Mouse (Mus musculus) lung, postnatal 0 days (tissue): ENCODE measurements around the gene 1700001C19Rik. TPM values are rescaled to one million over a fixed set of nuclear protein-coding genes. Genes with fewer than 3 reads are reported as not detected.

Experiments
- ATAC-seq: fragments of 200-750 bp; cut with Nextera tagmentation; 2 replicates; pipeline ENCODE4 v1.8.0; 2017; ENCODE audit warnings: moderate library complexity
- DNase-seq: peaks from one replicate; pipeline ENCODE4 v3.0.0-alpha.2; 2016; ENCODE audit warnings: low spot score
- H3K27ac ChIP-seq: fragments of 300-500 bp; sonication (generic); 2 replicates; pipeline ENCODE4 v1.5.1; 2014; ENCODE audit warnings: antibody characterized with exemption, mild to moderate bottlenecking, low read length, mixed read lengths
- H3K27me3 ChIP-seq: fragments of 300-500 bp; sonication (generic); replicated peaks from 2 replicates; pipeline ENCODE4 v1.6.1; 2014; ENCODE audit warnings: low read length, mixed read lengths; ENCODE audit not compliant: insufficient read depth
- H3K36me3 ChIP-seq: fragments of 300-500 bp; sonication (generic); 2 replicates; pipeline ENCODE4 v1.6.1; 2014; ENCODE audit warnings: low read length, mixed read lengths; ENCODE audit not compliant: insufficient read depth
- H3K4me1 ChIP-seq: fragments of 300-500 bp; sonication (generic); 2 replicates; pipeline ENCODE4 v1.6.1; 2014; ENCODE audit warnings: antibody characterized with exemption, low read depth, low read length, mixed read lengths; ENCODE audit not compliant: insufficient read depth
- H3K4me2 ChIP-seq: fragments of 300-500 bp; sonication (generic); replicated peaks from 2 replicates; pipeline ENCODE4 v1.6.1; 2014; ENCODE audit warnings: low read depth, mild to moderate bottlenecking, low read length, moderate library complexity, mixed read lengths
- H3K4me3 ChIP-seq: fragments of 300-500 bp; sonication (generic); 2 replicates; pipeline ENCODE4 v1.5.1; 2014; ENCODE audit warnings: low read depth, low read length
- H3K9ac ChIP-seq: fragments of 300-500 bp; sonication (generic); replicated peaks from 2 replicates; pipeline ENCODE4 v1.6.1; 2014; ENCODE audit warnings: low read depth, mild to moderate bottlenecking
- H3K9me3 ChIP-seq: fragments of 300-500 bp; sonication (generic); 2 replicates; pipeline ENCODE4 v1.6.1; 2016; ENCODE audit warnings: low read length, mixed read lengths
- CTCF ChIP-seq: IDR thresholded peaks from 2 replicates; pipeline ENCODE4 v1.5.1; 2016; ENCODE audit warnings: antibody characterized with exemption, mild to moderate bottlenecking
- EP300 ChIP-seq: IDR thresholded peaks from 2 replicates; pipeline ENCODE4 v1.6.1; 2016; ENCODE audit warnings: antibody characterized with exemption, mild to moderate bottlenecking, control low read depth
- WGBS: fragments of 180-500 bp; shearing (Covaris S2); extraction: QIAGEN DNeasy Blood & Tissue Kit; methylation state at CpG from one replicate; pipeline ENCODE4 v1.1.7; 2014; 5-methylcytosine and 5-hydroxymethylcytosine counted together
- polyA plus RNA-seq: library from polyadenylated mRNA; unstranded; fragments of >200 nt; fragmentation: Nextera tagmentation; extraction: Ambion mirVana; gene quantifications from 2 replicates; pipeline ENCODE4 v1.2.1, GENCODE M21; 2015

Gene 1700001C19Rik
- polyA plus RNA-seq, 1 experiment from 2014 or later = 0.44 TPM

DNA sequence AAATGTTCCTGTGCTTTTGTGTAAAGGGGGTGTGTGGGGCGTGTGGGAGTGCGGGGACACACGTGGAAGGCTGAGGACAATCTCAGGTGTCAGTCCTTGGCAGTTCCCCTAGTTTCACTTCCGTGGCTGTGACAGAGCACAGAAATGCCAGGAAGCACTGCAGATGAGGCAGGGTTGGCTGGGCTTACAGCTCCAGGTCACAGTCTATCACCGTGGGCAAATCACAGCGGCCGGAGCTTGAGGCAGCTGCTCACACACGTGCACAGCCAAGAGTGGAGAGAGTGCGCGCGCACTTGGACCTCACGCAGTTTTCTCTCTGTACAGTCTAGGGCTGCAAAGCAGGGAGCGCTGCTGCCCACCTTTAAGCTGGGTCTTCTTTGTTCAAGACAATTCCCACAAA lies 21.1 kb upstream of the 1700001C19Rik start:
- Histone ChIP-seq H3K9me3 (no peaks in the 10 kb centered on the region), H3K27ac (no peak overlapping the region), H3K36me3 (no peaks in the 10 kb centered on the region), H3K27me3 (no peaks in the 10 kb centered on the region), H3K4me3 (no peak overlapping the region), H3K4me1 (peaks cover 6% of the 10 kb centered on the region; the same call in 1 of the 2 replicates), H3K9ac (no peak overlapping the region), H3K4me2 (no peak overlapping the region)
- 67% methylated on average over 13 of the region's 13 CpGs for WGBS
- DNase-seq (no peak), ATAC-seq (no peak)
- TF ChIP-seq CTCF = no peak
- no peak for TF ChIP-seq EP300

DNA sequence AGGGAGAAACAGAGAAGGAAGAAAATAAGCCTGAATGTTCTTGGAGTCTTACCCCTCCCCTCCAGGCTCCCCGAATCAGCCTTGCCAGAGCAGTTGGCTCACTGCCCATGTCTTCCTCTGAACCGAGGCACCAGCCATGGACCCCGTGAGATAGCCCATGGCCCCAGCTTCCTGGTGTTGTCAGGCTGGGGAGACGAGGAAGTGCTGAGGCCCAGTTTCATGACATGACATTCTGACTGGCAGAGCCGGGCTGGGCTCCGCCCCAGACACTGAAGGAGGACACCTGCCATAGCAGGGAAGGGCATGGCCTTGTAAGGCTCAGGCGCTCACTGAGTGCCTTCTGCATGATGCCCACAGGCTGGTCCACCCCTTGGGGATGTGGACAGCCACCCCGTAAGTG lies 17.5 kb upstream of the 1700001C19Rik start:
- Histone ChIP-seq H3K4me2 (no peak overlapping the region), H3K36me3 (no peaks in the 10 kb centered on the region), H3K9me3 (no peaks in the 10 kb centered on the region), H3K9ac (no peak overlapping the region), H3K4me1 (peaks cover 10% of the 10 kb centered on the region; the same call in 1 of the 2 replicates), H3K4me3 (no peak overlapping the region), H3K27ac (no peak overlapping the region), H3K27me3 (no peaks in the 10 kb centered on the region)
- DNase-seq = peak; percentile 40
- no peak for ATAC-seq
- 30% methylated on average over 8 of the region's 8 CpGs for WGBS
- TF ChIP-seq EP300 = no peak
- no peak for TF ChIP-seq CTCF

DNA sequence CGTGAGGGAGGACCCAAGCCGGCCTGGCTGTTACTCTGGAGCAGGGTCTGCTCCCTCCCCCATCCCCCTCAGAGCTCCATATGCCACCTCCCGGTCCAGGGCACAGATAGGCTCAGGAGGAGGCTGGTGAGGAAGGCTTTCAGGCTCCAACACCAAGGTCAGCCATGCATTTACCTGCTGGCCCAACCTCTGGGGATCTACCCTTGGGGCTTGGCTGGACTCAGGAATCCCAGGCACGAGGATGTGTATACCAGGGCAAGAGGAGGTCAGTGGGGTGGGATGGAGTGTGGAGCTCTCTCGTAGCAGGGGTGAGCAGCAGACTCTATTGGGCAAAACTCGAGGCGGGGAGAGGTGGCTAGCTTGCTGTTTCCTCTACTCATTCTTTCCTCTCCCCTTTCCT lies 15.7 kb upstream of the 1700001C19Rik start:
- no peak for TF ChIP-seq EP300
- no peak for TF ChIP-seq CTCF
- Histone ChIP-seq H3K9me3 (no peaks in the 10 kb centered on the region), H3K36me3 (no peaks in the 10 kb centered on the region), H3K9ac (no peak overlapping the region), H3K4me1 (peaks cover 10% of the 10 kb centered on the region; the same call in 1 of the 2 replicates), H3K4me2 (no peak overlapping the region), H3K27me3 (no peaks in the 10 kb centered on the region), H3K27ac (peak overlapping the region; percentile 26; the same call in 1 of the 2 replicates), H3K4me3 (no peak overlapping the region)
- ATAC-seq (0 out of 2 replicates have a peak, but pooled peaks have one; percentile 21), DNase-seq (no peak)
- WGBS = 49% methylated on average over 7 of the region's 7 CpGs

DNA sequence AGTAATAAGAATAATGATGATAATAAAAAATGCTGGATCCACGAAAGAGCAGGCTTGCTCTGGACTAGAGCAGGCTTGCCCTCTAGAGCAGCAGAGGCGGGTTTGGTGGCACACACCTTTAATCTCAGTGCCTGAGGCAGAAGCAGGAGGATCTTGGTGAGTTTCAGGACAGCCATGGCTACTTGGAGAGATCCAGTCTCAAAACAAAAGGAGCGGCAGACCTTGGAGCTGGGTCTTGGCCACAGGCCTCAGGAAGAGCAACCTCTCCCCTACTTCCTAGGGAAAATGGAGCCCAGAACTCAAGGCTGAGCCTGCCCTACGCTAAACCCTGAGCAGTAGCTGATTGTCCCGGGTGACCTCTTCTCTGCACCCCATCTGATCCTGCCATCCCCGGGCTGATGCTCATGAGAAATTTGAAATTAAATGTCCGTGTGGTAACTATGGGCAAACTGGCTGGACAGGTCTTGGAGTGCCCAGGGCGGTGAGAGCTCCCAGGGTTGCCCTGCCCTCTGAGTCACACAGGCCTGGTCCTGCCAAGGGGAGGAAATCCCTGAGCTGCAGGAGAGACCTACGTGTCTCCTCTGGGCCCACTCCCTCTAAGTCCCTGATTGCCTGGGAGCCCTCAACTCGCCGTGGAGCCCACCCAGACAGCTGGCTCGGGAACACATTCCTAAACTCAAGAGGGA lies 13.8 kb upstream of the 1700001C19Rik start:
- H3K9ac ChIP-seq = no peak overlapping the region
- no peak overlapping the region for H3K4me2 ChIP-seq

DNA sequence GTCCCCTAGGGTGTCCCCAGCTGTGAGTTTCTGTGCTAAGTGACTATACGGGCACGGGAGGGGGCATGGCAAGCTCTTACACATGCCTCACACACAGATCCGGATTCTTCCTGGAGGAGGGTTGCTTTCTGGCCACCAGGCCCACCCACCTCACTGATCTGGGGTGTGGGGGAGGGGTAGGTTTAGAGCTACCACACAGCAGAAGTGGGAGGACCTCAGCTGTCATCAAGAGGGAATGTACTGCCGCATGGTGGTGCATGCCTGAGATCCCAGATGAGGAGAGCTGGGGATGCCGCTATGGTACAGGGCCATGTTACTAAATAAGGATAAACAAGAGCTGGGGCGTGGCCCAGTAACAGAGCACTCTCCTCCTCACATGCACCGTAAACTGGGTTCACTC lies 13.1 kb upstream of the 1700001C19Rik start:
- Histone ChIP-seq H3K4me2 (no peak overlapping the region), H3K36me3 (no peaks in the 10 kb centered on the region), H3K4me3 (no peak overlapping the region), H3K9me3 (no peaks in the 10 kb centered on the region), H3K27ac (no peak overlapping the region; the same call in 1 of the 2 replicates), H3K9ac (no peak overlapping the region), H3K27me3 (no peaks in the 10 kb centered on the region), H3K4me1 (peaks cover 13% of the 10 kb centered on the region; the same call in 1 of the 2 replicates)
- ATAC-seq (peak; percentile 27), DNase-seq (no peak)
- TF ChIP-seq CTCF (0 out of 2 replicates have a peak, but pooled peaks have one; percentile 11), EP300 (no peak)
- 40% methylated on average over 7 of the region's 7 CpGs for WGBS

More for the DNA sequence above, 13.8 kb upstream of the 1700001C19Rik start:
- Histone ChIP-seq H3K27ac (peak overlapping the region; percentile 76), H3K27me3 (no peaks in the 10 kb centered on the region), H3K36me3 (no peaks in the 10 kb centered on the region), H3K4me3 (no peak overlapping the region), H3K4me1 (peaks cover 13% of the 10 kb centered on the region; the same call in 1 of the 2 replicates), H3K9me3 (no peaks in the 10 kb centered on the region)
- DNase-seq (peak; percentile 90), ATAC-seq (peak; percentile 92)
- WGBS = 50% methylated on average over 12 of the region's 12 CpGs
- TF ChIP-seq CTCF = no peak
- TF ChIP-seq EP300 = peak; percentile 56

DNA sequence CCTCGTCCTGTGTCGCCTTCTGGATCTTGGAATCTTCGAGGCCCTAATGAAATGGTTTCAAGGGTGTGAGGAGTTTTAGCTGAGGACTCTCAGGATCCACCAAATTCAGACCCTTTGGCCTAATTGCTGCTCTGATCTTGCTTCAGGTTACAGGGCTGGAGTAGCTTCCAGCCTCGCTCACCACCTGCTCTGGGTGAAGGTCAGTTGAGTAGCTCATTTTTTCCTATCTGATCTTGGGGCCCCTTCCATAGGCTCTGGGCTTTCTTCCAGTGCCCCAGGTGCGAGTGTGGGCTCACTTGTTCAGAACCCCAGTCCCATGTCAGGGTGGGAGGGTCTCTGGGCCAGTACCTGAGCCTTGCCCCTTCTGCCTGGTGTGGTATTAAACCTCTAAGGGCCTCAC lies 12.3 kb upstream of the 1700001C19Rik start:
- Histone ChIP-seq H3K27ac (peak overlapping the region; percentile 47; the same call in 1 of the 2 replicates), H3K27me3 (no peaks in the 10 kb centered on the region), H3K36me3 (no peaks in the 10 kb centered on the region), H3K4me2 (no peak overlapping the region), H3K4me3 (no peak overlapping the region), H3K9me3 (no peaks in the 10 kb centered on the region), H3K4me1 (peaks cover 7% of the 10 kb centered on the region; the same call in 1 of the 2 replicates), H3K9ac (no peak overlapping the region)
- DNase-seq = no peak
- ATAC-seq = no peak
- WGBS = 57% methylated on average over 5 of the region's 5 CpGs
- TF ChIP-seq CTCF = no peak
- TF ChIP-seq EP300 = no peak
